Mouse (Mus musculus) small intestine, adult 2 months (tissue): ENCODE data around the gene Esrra.

Experiments used
- CTCF ChIP-seq: fragments of 200-500 bp; IDR thresholded peaks from 2 replicates; pipeline ENCODE4 v1.5.1; 2012; ENCODE audit warnings: low read depth, mild to moderate bottlenecking, control low read depth, inconsistent platforms, low read length, moderate library complexity, mixed read lengths; ENCODE audit not compliant: insufficient replicate concordance, insufficient read length; ENCODE audit errors: extremely low read depth
- POLR2A ChIP-seq: fragments of 200-500 bp; IDR thresholded peaks from 2 replicates; pipeline ENCODE4 v1.6.1; 2012; ENCODE audit warnings: low read depth, mild to moderate bottlenecking, control low read depth, inconsistent platforms, low read length, moderate library complexity

DNA sequence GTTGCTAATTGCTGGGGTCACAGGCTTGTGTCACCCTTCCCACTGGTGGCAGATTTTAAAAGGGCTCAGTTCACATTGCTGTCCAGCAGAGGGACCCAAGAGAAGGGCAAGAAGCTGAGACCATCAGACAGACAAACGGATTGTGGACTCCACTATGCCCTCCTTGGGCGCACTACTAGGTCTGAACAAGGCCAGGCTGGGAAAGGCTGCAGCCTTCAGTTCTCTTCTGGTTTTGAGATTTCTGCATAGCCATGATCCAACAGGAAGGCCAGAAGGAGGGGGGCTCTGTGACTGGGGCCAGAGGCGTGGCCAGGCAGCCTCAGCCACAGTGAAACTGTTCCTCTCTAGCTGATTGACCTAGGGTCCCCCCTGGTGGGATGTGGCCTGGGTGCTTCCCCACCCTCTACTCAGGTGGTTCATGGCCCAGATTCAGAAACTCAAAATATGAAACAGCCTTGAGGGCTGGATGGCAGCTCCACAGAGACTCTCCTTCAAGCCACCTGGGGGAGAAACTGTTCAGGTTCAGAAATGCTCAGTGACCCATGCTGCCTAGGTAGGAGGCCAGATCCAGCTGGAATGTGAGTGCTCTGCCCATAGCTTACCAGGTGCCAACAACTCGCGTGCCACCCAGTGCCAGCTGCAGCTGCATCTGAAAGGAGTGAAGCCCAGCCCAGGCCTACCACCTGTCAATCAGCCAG lies 49.9 kb downstream of the Esrra start:
- peak; percentile 61; the same call in 1 of the 2 replicates for TF ChIP-seq CTCF
- no peak; the same call in 1 of the 2 replicates for TF ChIP-seq POLR2A
